Mouse (Mus musculus) left cerebral cortex, postnatal 25 days (tissue): Measurements from ENCODE around the gene Olfr1392. TPM values are rescaled to one million over a fixed set of nuclear protein-coding genes. Genes with fewer than 3 reads are reported as not detected.
"Not testable (repeated sequence)": the region's sequence is repeated elsewhere in the genome, so short reads cannot be mapped to it uniquely, and the experiment has no call there.

Experiments used
- DNase-seq, 2 experiments: peaks; one replicate each; pipeline ENCODE4 v3.0.0; 2022; ENCODE audit warnings: low spot score in 2 of 2, mixed read lengths in 1 of 2
- intact Hi-C: fragments of 180-260 bp; cut with DNase I; formaldehyde crosslinking; loops from one replicate; pipeline ENCODE4 v1.15.1; 2025
- total RNA-seq, 2 experiments: library from RNA; stranded (reverse); gene quantifications; 2 replicates each; pipeline ENCODE4 v1.2.3; 2021

Olfr1392 gene
- total RNA-seq: under 1 TPM in 1 of 2 experiments, not detected in 1; 0.14 TPM

GRCm38 (mm10) chr11:49284982-49285381, at the start of gene Olfr1392:
Gene Olfr1392 (plus strand): TSS chr11:49285282.
- intact Hi-C loops, DNase-seq: not testable (repeated sequence)

- no peak for DNase-seq
Observed at GRCm38 (mm10) chr11:49235459-49236207, 49.4 kb upstream of the Olfr1392 start.

GRCm38 (mm10) chr11:49236891-49237290, 48.2 kb upstream of the Olfr1392 start:
- intact Hi-C loops: no loop called here

More at GRCm38 (mm10) chr11:49235459-49236207, 49.4 kb upstream of the Olfr1392 start:
- intact Hi-C loops: no loop called here

GRCm38 (mm10) chr11:49237532-49237931, 47.5 kb upstream of the Olfr1392 start:
- intact Hi-C loops: no loop called here

More at GRCm38 (mm10) chr11:49236891-49237290, 48.2 kb upstream of the Olfr1392 start:
- no peak for DNase-seq

GRCm38 (mm10) chr11:49240310-49240709, 44.8 kb upstream of the Olfr1392 start:
- intact Hi-C loops: no loop called here
- DNase-seq: no peak

More at GRCm38 (mm10) chr11:49237532-49237931, 47.5 kb upstream of the Olfr1392 start:
- DNase-seq: no peak

GRCm38 (mm10) chr11:49240874-49241273, 44.2 kb upstream of the Olfr1392 start:
- intact Hi-C loops: no loop called here
- DNase-seq: no peak

GRCm38 (mm10) chr11:49241471-49241870, 43.6 kb upstream of the Olfr1392 start:
- DNase-seq: no peak
- intact Hi-C loops: no loop called here

GRCm38 (mm10) chr11:49242944-49243626, 42.0 kb upstream of the Olfr1392 start:
- DNase-seq: no peak
- intact Hi-C loops: no loop called here

GRCm38 (mm10) chr11:49243727-49244594, 41.1 kb upstream of the Olfr1392 start, which contains the start of gene Mgat1:
Gene Mgat1 (plus strand): TSS chr11:49244191.
- DNase-seq: peak; percentile 90 to 94
- intact Hi-C loops: loop anchor here (1.0 kb wide), 1 partner anchor 41 kb away; the partner anchor contains the start of gene Zfp62

- DNase-seq: no peak
- intact Hi-C loops: loop anchor here (1.0 kb wide), 1 partner anchor 41 kb away; the partner anchor contains the start of gene Zfp62
Observed at GRCm38 (mm10) chr11:49244595-49244930, 40.5 kb upstream of the Olfr1392 start.

- DNase-seq: no peak
- intact Hi-C loops: no loop called here
Observed at GRCm38 (mm10) chr11:49245176-49245575, 39.9 kb upstream of the Olfr1392 start.

GRCm38 (mm10) chr11:49245634-49246415, 39.3 kb upstream of the Olfr1392 start:
- no peak for DNase-seq
- intact Hi-C loops: no loop called here

- DNase-seq: no peak
- intact Hi-C loops: no loop called here
Observed at GRCm38 (mm10) chr11:49246523-49246922, 38.6 kb upstream of the Olfr1392 start.

- no peak for DNase-seq
- intact Hi-C loops: no loop called here
Observed at GRCm38 (mm10) chr11:49247255-49247654, 37.8 kb upstream of the Olfr1392 start.

- DNase-seq: peak in 1 of 2 experiments; percentile 76
- intact Hi-C loops: no loop called here
Observed at GRCm38 (mm10) chr11:49248226-49248973, 36.7 kb upstream of the Olfr1392 start.

GRCm38 (mm10) chr11:49248974-49249700, 35.9 kb upstream of the Olfr1392 start:
- no peak for DNase-seq
- intact Hi-C loops: no loop called here

- no peak for DNase-seq
- intact Hi-C loops: loop anchor here (5.0 to 10.0 kb wide), 2 partner anchors 393 to 445 kb away; partner anchors contain the start of gene Rack1
Observed at GRCm38 (mm10) chr11:49249811-49250421, 35.2 kb upstream of the Olfr1392 start.
